Mouse (Mus musculus): ENCODE results near the gene Dohh.

Gene Dohh

DNA sequence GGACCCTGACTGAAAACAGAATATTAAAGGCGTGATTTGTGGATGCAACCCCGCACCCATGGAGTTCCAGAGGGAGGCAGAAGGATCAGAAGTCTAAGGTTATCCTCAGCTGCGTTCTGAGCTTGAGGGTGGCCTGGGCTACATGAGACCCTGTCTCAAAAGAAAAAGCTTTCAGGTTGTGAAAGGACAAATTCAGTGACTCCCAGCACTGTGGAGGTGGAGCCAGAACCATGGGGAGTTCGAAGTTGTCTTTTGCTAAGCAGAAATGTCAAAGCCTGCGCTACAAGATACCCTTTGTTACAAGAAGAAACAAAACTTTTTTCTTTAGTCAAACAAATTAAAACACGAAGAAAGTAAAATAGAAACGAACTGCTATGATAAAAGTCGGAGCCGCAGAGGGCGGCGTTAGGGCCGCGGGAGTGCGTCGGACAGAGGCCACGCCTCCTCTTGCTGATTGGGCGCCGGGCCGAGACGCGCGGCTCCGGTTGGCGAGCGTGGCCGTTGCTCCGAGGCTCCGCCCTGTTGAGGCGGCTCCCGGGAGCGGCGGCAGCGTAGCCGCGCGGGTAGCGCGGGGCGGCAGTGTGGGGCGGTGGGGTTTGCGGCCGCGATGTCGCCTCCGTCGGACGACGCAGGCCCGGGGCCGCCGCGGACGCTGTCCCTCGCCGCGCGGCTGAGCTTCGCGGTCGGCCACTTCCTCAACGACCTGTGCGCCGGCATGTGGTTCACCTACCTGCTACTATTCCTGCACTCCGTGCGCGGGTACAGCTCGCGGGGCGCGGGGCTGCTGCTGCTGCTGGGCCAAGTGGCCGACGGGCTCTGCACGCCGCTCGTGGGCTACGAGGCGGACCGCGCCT is 27.0 kb upstream of the Dohh start, which contains the start of gene Mfsd12:
Mfsd12 (plus strand) TSS at position 501 of the 854 bp plus-strand sequence.
- peak; percentile 97 for DNase-seq (ENCODE audit: low read depth)

DNA sequence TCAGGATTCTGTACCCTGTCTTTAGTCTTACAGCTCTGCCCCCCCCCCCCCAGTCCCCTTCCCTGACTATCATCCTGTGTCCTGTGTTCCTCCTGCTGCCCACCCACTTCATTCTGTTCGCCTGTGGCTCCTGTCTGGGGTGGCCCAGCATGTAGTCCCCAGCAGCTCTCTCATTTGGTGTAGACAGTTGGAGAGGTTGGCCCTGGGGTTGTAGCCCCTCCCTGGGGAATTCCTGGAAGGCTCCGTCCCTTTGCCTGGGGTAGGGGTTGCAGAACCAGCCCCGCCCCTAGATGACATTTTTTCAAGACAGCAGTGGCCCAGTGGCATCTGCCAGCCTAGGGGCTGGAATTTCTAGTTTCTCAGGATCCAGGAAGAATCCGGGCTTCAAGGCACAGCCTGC is 26.0 kb upstream of the Dohh start:
- no peak for DNase-seq (ENCODE audit: low read depth)

DNA sequence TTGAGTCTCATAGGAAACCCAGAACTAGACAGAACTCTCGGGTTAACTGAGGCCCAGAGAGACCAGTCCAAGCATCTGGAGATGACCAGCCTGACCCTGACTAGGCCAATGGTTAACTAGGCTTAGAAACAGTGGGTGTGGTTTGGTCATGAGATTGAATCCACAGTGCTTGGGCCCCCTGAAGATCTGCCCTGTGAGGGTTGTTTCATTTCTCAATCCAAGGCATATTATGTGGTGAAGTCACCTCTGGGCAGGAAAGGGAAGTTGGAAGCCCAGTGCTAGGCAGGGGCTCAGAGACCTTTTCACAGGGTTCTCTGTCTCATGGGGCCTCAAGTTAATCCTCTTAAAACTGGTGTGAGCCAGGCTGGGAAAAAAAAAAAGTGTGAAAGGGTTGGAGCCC is 25.4 kb upstream of the Dohh start:
- peak; percentile 19 for DNase-seq (ENCODE audit: low read depth)

DNA sequence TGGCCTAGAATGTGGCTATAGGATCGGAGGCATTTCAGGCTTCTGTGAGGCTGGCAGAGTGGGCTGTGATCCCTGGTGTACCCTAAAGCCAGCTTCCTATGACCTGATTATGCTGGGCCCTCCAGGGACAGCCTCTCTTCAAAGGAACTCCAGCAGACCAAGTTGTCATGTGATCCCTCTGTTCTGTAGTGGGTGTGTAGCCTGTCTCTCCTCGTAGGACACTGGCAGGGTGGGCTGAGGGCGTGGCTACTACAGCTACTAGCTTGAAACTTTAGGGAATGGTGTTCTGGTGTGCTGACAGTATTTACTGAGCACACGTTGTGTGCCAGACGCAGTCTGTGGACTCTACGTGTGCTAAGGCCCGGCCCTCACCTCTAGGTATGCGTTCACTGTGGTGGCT is 23.5 kb upstream of the Dohh start:
- DNase-seq (ENCODE audit: low read depth) = peak; percentile 27

DNA sequence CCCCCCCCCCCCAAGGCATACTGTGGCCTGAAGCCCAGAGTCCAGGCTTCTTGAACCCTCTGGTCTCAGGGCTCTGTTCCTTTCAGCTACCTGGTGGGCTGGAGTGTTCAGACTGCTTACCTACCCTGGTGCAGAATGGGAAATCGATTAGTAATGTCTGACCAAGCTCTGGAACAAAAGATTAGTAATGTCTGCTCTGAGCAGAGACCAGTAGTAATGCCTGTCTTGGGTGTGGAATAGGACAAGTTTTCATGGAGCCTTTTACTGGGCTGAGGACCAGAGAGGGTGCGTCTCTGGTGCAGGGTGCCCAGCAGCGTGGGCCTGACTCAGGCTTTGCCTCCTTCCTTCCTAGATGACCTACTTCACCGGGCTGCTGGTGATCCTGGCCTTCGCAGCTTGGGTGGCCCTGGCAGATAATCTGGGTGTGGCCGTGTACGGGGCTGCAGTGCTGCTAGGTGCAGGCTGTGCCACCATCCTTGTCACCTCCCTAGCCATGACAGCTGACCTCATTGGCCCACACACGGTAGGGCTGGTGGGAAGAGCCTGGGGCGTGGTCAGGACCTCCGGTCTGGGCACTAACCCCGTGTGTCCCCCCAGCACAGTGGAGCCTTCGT is 21.8 kb upstream of the Dohh start:
- DNase-seq (ENCODE audit: low read depth) = peak; percentile 20

DNA sequence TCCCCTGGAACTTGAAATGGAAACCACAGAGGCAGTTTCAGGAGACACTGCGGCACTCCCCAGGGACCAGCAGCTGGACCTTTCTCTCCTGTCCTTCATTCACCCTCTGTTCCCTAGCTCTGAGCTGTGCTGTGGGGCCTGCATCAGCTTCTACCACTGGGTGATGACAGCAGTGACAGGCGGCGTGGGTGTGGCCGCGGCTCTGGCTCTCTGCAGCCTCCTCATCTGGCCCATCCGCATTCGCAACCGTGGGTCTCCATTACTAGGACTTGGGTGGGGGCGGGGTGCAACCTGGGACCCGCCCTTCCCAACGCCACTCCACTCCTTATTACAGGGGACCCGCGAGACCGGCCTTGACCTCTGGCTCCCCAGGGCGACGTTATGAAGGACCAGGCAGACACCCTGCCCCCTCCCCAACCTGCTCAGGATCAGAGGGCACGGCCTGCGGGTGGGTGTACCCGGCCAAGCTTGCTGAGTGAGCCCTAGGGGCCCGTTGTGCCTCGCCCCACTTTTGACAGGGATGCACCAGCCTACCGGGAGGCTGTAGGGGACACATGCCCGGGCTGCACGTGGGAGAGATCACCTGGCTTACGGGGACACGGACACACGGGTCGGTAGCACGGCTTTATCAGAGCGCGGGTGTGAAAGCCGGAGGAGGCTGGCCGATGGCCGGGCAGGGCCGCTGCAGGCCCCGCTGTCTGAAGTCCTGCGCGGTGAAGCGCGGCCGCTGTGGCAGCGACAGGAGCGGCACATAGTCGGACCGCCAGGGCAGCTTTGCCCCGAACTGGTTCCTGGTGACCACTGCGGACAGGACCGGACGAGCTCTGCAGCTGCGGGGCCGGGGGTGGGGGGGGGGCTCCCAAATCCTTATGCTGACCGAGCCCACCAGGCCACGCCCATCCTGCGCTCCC is 20.5 kb upstream of the Dohh start:
- no peak for DNase-seq (ENCODE audit: low read depth)

DNA sequence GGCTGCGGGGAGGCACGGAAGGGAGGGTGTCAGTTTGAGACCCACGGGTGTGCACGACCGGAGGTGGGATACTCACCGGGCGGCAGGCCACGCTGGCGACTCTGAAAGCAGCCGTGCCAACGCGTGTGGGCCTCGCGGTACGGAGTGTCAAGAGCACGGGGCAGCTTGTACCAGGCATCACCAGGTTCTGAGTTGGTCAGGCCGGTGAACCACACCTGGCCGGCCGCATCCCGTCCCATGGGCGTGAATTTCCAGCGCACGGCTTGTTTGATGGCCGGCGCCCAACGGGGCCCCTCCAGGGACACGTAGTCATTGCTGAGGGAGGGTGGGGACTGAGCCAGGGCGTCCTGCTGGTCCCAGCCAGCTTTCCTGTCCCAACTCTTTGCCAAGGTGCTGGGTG is 19.6 kb upstream of the Dohh start:
- no peak for DNase-seq (ENCODE audit: low read depth)

DNA sequence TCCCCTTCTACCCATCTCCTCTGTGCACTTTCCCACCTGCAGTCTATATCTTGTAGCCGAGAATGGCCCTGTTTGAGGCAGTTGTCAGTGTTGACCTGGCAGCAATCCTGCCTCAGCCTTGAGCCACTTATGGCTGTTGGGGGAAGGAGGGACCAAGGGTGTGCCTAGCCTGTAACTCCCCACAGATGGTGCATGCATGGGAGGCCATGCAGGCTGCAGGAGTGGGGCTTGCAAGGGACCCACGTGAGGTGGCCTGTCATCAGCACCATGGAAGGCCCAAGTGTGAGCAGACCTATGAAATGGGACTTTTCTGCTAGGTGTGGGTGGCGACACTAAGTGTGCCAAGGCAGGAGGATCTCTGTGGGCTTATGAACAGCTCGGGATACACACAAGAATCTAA is 19.2 kb upstream of the Dohh start:
- DNase-seq (ENCODE audit: low read depth) = peak; percentile 13

DNA sequence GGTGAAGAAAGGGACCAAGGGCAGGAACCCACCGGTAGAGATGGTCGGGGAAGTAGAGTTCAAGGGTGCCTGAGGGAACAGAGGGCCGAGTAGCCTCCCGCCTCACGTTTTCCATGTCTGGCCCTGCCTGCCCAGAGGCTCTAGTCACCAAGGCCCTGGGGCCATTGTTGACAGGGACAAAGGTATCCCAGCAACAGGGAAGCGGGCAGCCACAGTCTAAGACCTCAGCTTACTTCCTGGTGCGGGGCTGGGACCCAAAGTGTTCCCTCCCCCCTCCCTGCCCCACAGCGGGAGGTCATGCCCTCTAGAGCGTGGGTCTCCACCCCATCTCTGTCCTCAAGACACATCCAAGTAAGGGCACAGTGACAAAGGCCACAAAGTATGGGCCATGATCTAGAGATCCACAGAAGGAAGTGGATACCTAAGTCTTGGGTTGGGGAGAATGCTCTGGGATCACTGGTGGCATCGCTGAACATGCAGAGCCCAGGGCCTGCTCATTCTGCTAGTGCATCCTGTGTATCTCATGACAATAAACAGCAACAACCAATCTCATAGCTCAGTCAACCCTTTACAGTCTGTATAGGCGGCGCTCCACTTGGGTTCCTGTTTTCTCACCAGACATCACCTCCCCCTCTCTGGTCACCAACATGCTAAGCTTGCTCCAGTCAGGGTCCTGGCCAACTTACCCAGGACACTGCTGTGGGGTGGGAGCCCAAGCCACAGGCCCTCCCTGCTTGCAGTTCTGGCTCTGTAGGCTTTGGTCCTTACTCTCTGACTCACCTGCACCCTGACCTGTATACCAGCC is 18.4 kb upstream of the Dohh start, which contains the start of gene 4930404N11Rik:
4930404N11Rik (minus strand) TSS at position 145 of the 805 bp plus-strand sequence.
- DNase-seq (ENCODE audit: low read depth) = peak; percentile 15

DNA sequence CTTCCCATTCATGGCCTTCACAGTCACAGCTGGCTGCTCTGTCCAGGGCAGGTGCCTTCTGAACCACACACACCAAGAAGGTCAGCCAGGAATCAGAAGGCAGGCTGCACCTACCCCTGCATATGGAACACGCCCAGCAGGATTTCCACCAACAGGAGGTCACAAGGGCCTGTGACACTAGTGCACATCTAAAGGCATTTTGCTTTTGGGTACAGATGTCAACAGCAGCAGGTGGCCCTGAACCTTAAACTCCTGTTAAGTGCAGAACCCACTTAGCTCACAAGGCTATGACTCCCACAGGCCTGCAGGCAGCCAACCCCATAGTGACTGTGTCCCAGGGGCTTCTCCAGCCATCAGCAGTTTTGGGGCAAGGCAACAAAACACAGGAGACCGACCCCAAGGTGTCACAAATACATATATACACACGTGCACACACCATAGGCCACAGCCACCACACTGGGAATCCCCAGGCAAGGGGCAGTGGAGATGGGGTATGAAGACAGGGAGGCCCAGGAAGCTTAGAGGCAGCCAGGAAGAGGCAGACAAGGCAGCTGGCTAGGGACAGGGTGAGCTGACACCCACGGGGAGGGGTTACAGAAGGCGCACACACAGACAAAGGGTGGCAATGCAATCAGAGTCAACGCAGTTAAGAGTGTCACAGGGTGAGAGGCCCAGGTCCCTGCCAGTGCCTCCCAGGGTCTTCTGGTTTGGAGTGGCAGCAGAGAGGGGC is 17.6 kb upstream of the Dohh start:
- no peak for DNase-seq (ENCODE audit: low read depth)

DNA sequence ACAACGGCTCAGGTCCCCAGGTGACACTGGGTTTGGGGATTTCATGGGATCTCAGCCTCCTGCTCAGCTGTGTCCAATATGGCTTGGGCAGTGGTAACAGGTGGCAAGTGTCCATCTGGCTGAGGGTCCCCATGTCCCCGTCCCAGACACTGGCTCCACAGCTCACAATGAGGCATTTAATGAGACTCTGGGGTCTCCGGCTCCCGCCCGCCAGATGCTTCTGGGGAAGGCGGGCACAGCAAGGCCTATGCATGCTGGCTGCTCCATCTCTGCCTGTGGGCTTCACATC is 17.1 kb upstream of the Dohh start:
- no peak for DNase-seq (ENCODE audit: low read depth)

DNA sequence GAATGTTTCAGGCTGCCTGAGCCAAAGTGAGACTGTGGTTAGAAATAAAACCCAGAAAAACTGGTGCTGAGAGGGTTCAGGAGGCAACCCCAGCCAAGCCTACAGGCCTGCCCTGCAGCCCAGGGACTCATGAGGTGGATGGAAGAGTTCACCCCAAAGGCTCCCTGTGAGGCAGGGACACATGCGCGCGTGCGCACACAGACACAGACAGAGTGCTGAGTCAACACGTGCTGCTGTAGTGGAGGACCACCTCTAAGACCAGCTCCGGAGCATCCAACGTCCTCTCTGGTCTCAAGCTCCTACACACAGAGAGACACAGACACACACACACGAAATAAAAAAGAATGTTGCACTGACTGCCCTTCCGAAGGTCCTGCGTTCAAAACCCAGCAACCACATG is 8.9 kb upstream of the Dohh start:
- no peak for DNase-seq (ENCODE audit: low read depth)

DNA sequence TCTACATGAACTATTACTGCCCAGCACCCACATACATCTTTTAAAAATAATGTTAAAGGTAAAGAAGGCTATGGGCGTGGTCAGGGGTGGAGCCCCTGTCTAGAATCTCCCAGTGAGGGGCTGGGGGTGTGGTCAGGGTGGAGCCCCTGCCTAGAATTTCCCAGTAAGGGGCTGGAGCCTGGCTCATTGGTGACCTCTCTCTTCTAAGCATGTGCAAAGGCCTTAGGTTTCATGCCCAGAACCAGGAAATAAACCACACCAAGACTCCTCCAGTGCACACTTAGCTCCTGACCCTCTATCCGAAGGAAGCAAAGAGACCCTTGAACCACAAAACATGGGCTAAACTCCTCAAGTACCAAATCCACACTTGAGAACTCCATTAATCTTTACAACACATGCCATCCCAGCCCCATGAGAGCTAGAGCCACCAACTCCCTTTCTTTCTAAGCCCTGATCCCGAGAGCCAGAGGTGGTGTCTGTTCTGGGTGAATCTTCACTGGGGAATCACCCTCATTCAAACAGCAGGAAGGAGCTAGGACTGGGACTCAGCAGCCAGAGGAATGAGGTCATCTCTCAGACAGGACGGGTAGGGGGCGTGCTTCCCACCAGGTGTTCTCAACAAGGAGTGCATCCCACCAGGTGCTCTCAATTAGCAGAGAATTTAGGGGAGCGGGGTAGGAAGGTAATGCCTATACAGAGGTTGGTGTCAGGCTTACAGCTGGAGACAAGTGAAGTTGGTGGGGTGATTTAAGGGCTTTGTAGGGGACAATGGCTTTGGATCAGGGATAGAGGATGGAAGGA is 7.5 kb upstream of the Dohh start:
- DNase-seq (ENCODE audit: low read depth) = peak; percentile 48

DNA sequence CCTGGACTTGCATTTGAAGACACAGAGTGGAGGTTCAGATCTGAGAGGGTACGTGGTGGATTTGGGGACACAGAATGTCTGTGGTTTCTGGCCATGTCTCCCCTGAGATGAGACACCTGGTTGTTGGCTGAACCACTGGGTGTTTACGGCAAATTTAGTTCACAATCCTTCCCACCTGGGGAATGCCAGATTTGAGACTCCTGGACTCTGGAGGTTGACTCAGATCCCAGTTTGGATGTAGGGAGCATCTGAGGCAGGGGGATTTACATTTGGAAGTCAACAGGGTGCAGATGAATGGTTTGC is 6.9 kb upstream of the Dohh start:
- no peak for DNase-seq (ENCODE audit: low read depth)

DNA sequence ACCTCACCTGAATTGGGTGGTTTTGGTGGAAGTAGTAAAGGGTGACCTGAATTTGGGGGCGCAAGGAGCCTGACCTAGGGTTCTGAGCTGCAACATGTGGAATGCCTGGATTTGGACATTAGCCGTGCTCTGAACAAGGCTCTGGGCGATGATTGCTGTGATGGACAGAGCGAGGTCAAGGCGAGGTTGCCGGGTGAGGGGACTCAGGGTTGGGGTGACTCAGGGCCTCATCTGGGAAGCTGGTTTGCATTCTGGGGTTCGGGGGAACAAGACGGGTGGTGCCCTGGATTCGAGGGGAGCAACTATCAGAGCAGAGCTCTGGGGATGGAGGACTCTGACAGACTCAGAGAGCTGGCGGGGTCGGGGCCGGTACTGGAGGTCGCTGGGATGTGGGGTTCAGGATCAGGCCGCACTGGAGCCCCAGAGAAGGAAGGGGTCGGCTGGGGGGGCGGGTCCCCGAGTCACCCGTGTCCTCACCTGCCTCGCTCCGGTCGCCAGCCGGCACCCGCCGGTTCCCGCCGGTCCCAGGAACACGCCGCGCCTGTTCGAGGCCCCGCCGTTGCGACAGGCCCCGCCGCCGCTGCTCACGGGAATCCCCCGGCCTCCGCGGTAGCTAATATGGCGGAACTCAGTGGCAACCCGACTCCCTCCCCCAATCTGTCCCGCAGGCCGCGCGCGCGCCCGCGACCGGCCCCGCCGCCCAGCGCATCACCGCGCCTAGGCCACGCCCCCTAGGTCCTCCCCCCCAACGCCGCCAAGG is 6.3 kb upstream of the Dohh start, which contains the start of gene Fzr1:
Fzr1 (minus strand) TSS at position 724 of the 760 bp plus-strand sequence.
- peak; percentile 33 for DNase-seq (ENCODE audit: low read depth)

DNA sequence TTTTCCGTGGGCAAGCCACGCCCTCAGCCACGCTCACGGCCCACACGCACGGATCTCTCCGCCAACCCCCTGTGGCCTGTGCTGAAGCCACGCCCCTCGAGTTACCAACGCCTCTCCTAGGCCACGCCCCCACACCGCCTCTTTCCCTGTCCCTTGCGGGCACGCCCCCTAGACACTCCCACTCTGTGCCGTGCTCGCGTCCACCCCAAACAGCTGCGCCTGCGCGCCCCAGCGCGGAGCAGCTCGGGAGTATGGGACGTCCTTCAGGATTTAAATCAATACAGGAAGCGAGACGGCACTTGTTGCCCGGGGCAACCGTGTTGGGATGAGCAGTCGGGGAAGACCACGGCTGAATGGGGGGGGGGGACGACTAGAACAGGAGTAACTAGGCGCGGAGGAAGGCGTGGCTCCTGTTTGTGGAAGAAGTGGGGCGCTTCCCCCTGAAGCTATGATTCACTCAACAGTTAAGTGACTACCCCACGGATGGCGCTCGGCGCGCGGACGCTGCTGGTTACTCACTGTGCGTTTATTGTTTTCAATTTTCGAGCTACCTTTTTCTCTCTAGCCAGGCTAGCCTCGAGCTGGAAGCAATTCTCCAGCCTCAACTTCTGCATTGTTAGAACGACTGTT is 5.6 kb upstream of the Dohh start:
- peak; percentile 100 for DNase-seq (ENCODE audit: low read depth)

DNA sequence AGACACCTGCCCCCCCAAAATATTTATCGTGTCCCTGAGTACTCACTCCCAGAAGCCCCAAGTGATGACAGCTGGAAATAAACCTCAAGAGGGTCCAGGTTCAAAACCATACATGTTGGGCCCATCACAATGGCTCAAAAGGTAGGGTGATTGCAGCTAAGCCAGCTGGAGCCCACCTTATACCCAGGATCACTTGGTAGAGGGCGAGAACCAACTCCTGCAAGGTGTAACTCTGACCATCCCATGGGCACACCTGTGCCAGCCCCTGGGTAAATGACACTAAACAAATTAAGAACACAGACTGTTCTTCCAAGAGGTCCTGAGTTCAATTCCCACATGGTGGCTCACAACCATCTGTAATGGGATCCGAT is 5.1 kb upstream of the Dohh start:
- no peak for DNase-seq (ENCODE audit: low read depth)

DNA sequence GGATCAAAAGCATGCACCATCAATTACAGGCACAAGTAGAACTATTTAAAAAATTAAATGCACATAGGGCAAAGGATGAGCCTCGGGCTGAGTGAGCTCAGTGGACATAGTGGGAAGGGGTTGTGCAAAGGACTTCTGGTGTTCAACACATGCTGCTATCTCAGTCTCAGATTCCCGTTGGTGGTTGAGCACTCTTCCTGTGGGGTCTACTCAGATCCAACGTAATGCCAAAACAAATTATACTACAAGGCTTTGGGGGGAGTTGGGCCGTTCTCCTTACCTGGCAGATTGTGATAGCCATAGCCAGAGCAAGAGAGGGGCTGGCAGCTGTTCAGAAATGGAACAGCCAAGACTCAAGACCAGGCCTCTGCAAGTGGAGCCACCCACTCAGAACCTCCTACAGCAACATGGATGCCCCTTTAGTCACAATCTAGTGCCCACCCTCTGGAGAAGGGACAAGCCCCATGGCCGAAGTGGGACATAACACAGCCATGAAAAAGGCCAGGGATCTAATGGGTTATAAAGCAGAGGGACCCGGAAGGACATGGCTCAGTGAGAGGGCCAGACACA is 4.3 kb upstream of the Dohh start:
- DNase-seq (ENCODE audit: low read depth) = no peak

DNA sequence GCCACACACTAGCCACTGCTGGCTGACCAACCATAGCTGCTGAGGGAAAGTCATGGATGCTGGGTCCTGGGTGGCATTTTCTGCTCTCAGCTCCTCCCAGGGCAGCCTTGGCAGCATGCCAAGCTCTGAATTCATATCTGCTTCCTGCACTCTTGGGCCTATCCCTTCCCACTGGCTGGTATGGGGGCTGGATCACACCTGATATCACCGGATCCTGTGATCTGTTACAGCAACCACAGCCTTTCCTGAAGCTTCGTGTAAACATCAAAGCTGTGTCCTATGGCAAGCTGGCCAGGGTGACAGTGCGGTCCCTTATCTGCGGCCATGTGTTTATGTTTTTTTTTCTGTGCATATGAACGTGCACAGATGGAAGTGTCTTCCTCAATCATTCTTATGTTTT is 2.2 kb upstream of the Dohh start:
- DNase-seq (ENCODE audit: low read depth) = peak; percentile 59

Measured in NIH3T3 (cell line).